Mouse (Mus musculus) large intestine, adult 2 months (tissue): Measurements from ENCODE around the gene Snap23. TPM values are rescaled to one million over a fixed set of nuclear protein-coding genes. Genes with fewer than 3 reads are reported as not detected.

Experiments used
- DNase-seq: peaks from one replicate; pipeline ENCODE4 v3.0.0-alpha.2; 2012; ENCODE audit warnings: low read depth, low spot score
- WGBS: fragments of 180-500 bp; shearing (Covaris S2); methylation state at CpG from one replicate; pipeline ENCODE4 v1.1.7; 2018; 5-methylcytosine and 5-hydroxymethylcytosine counted together
- polyA plus RNA-seq: library from polyadenylated mRNA; depleted of rRNA; stranded (reverse); fragments of >200 nt; gene quantifications from 2 replicates; pipeline ENCODE4 v1.2.3, GENCODE M21; 2012; rRNA removed

Snap23 gene
- polyA plus RNA-seq, 1 experiment, result 7.1 TPM

DNA sequence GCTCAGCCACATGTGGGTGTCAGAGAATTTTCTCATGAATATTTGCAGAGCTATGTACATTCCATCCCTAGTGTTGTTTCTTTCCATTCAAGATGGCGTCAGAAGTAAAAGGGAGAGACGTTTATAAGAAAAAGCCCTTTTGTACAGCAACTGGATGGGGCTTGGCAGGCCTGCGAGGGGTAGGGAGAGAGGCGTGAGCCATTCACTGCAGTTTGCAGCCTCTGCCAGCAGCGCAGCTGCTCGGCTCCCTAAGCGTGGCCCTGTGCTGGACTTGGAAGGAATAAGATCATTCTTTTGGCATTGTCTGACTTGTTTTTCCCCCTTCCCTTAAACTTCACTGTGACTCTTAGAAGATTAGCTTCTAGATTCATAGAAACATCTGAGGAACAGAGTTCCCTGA, 76.4 kb downstream of the Snap23 start:
- WGBS, result 52% methylated on average over 7 of the region's 7 CpGs

DNA sequence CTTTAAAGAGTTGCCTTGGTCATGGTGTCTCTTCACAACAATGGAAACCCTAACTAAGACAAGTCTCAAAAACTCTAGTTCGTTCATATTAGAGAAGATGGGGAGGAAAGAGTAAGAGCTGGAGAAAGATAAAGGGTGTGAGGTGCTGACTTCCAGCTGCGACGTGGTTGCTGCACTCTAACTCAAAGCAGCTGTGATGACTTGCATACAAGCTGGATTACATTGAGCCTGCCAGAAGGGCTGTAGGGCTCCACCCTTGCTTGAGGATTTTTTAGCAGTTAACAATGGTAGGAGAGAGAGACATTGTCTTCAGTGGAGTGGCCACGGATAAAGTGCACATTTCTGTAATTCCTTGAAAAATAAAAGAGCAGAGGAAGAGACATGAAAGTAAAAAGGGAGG, 79.3 kb downstream of the Snap23 start:
- no peak for DNase-seq
- 57% methylated on average over 4 of the region's 4 CpGs for WGBS

More for the DNA sequence above, 76.4 kb downstream of the Snap23 start:
- DNase-seq, result no peak

Other genes with a start within 250 kb of the Snap23 start
- 12.5 and 19.4 TPM in 2 replicates for gene Vps39, start 214.5 kb upstream of the Snap23 start, polyA plus RNA-seq
- 7.4 and 15.0 TPM in 2 replicates for gene Ganc, start 163.8 kb upstream of the Snap23 start, polyA plus RNA-seq
- 8.1 and 10.3 TPM in 2 replicates for gene Tmem87a, start 163.6 kb upstream of the Snap23 start, polyA plus RNA-seq
- 0.97 and 0.99 TPM in 2 replicates for gene Capn3, start 111.7 kb upstream of the Snap23 start, polyA plus RNA-seq
- gene Zfp106, start 3.8 kb upstream of the Snap23 start, polyA plus RNA-seq, result 27.4 and 58.3 TPM in 2 replicates
- gene Haus2, start 41.7 kb downstream of the Snap23 start, polyA plus RNA-seq, result 2.8 and 4.3 TPM in 2 replicates
- 8.8 and 13.8 TPM in 2 replicates for gene Lrrc57, start 41.8 kb downstream of the Snap23 start, polyA plus RNA-seq
- 1.9 and 3.8 TPM in 2 replicates for gene Stard9, start 61.5 kb downstream of the Snap23 start, polyA plus RNA-seq